Mouse (Mus musculus) heart, embryonic 11.5 days (tissue): ENCODE results near the gene Ppfia2. TPM values are rescaled to one million over a fixed set of nuclear protein-coding genes. Genes with fewer than 3 reads are reported as not detected.

Experiments used
- ATAC-seq: fragments of 200-750 bp; cut with Nextera tagmentation; replicated peaks from 2 replicates; pipeline ENCODE4 v1.8.0; 2017; ENCODE audit warnings: moderate library complexity; ENCODE audit not compliant: insufficient number of reproducible peaks, low FRiP score, low TSS enrichment
- H3K27ac ChIP-seq: fragments of 300-500 bp; sonication (generic); 2 replicates; pipeline ENCODE4 v1.5.1; 2014; ENCODE audit warnings: mild to moderate bottlenecking, low read depth, low read length
- H3K27me3 ChIP-seq: fragments of 300-500 bp; sonication (generic); 2 replicates; pipeline ENCODE4 v1.6.1; 2014; ENCODE audit warnings: mild to moderate bottlenecking, low read length, mixed read lengths; ENCODE audit not compliant: control insufficient read depth, insufficient read depth
- H3K36me3 ChIP-seq: fragments of 300-500 bp; sonication (generic); 2 replicates; pipeline ENCODE4 v1.6.1; 2014; ENCODE audit warnings: mild to moderate bottlenecking, low read length, moderate library complexity, mixed read lengths; ENCODE audit not compliant: control insufficient read depth, insufficient read depth
- H3K4me1 ChIP-seq: fragments of 300-500 bp; sonication (generic); 2 replicates; pipeline ENCODE4 v1.6.1; 2014; ENCODE audit warnings: low read length; ENCODE audit not compliant: control insufficient read depth, insufficient read depth
- H3K4me2 ChIP-seq: fragments of 300-500 bp; sonication (generic); 2 replicates; pipeline ENCODE4 v1.6.1; 2014; ENCODE audit warnings: mild to moderate bottlenecking, moderate library complexity
- H3K4me3 ChIP-seq: fragments of 300-500 bp; sonication (generic); 2 replicates; pipeline ENCODE4 v1.5.1; 2014; ENCODE audit warnings: low read depth, low read length
- H3K9ac ChIP-seq: fragments of 300-500 bp; sonication (generic); 2 replicates; pipeline ENCODE4 v1.6.1; 2014; ENCODE audit warnings: mild to moderate bottlenecking, low read depth, low read length, moderate library complexity
- H3K9me3 ChIP-seq: fragments of 300-500 bp; sonication (generic); replicated peaks from 2 replicates; pipeline ENCODE4 v1.6.1; 2016; ENCODE audit warnings: low read length; ENCODE audit not compliant: control insufficient read depth
- WGBS: fragments of 180-500 bp; shearing (Covaris S2); extraction: QIAGEN DNeasy Blood & Tissue Kit; methylation state at CpG from one replicate; pipeline ENCODE4 v1.1.7; 2014; ENCODE audit not compliant: insufficient replicate concordance; 5-methylcytosine and 5-hydroxymethylcytosine counted together
- polyA plus RNA-seq: library from polyadenylated mRNA; unstranded; fragments of >200 nt; fragmentation: Nextera tagmentation; extraction: Ambion mirVana; gene quantifications from 2 replicates; pipeline ENCODE4 v1.2.1, GENCODE M21; 2014

Ppfia2 gene
- polyA plus RNA-seq, 1 experiment from 2014 or later, result 0.14 TPM

GRCm38 (mm10) chr10:106736230-106737063 lies 266.3 kb downstream of the Ppfia2 start:
- Histone ChIP-seq H3K9ac (no peak overlapping the region), H3K27me3 (no peaks in the 10 kb centered on the region), H3K4me2 (no peak overlapping the region), H3K4me1 (no peaks in the 10 kb centered on the region), H3K27ac (no peak overlapping the region), H3K36me3 (no peaks in the 10 kb centered on the region), H3K4me3 (no peak overlapping the region), H3K9me3 (no peaks in the 10 kb centered on the region)
- WGBS, result 72% methylated on average over 4 of the region's 4 CpGs
- ATAC-seq, result no peak

- Histone ChIP-seq H3K4me3 (no peak overlapping the region), H3K27ac (no peak overlapping the region), H3K36me3 (no peaks in the 10 kb centered on the region), H3K4me1 (no peaks in the 10 kb centered on the region), H3K27me3 (no peaks in the 10 kb centered on the region), H3K9me3 (no peaks in the 10 kb centered on the region), H3K9ac (no peak overlapping the region), H3K4me2 (no peak overlapping the region)
- WGBS, result 63% methylated on average over 3 of the region's 3 CpGs
- no peak for ATAC-seq
Observed at GRCm38 (mm10) chr10:106738190-106738589, 268.1 kb downstream of the Ppfia2 start.

GRCm38 (mm10) chr10:106744966-106745365 lies 274.8 kb downstream of the Ppfia2 start:
- Histone ChIP-seq H3K4me2 (no peak overlapping the region), H3K27me3 (no peaks in the 10 kb centered on the region), H3K4me1 (no peaks in the 10 kb centered on the region), H3K36me3 (no peaks in the 10 kb centered on the region), H3K4me3 (no peak overlapping the region), H3K27ac (no peak overlapping the region), H3K9me3 (no peaks in the 10 kb centered on the region), H3K9ac (no peak overlapping the region)
- no peak for ATAC-seq

GRCm38 (mm10) chr10:106761061-106761460 lies 290.9 kb downstream of the Ppfia2 start:
- H3K27me3 ChIP-seq, result no peaks in the 10 kb centered on the region
- H3K27ac ChIP-seq, result no peak overlapping the region
- no peaks in the 10 kb centered on the region for H3K36me3 ChIP-seq
- WGBS, result 83% methylated on average over 6 of the region's 6 CpGs
- no peak for ATAC-seq
- no peaks in the 10 kb centered on the region for H3K4me1 ChIP-seq
- no peak overlapping the region for H3K4me2 ChIP-seq
- H3K9ac ChIP-seq, result no peak overlapping the region
- no peaks in the 10 kb centered on the region for H3K9me3 ChIP-seq
- no peak overlapping the region for H3K4me3 ChIP-seq

- Histone ChIP-seq H3K9me3 (no peaks in the 10 kb centered on the region), H3K36me3 (no peaks in the 10 kb centered on the region), H3K4me2 (no peak overlapping the region), H3K9ac (no peak overlapping the region), H3K27ac (no peak overlapping the region), H3K27me3 (no peaks in the 10 kb centered on the region), H3K4me3 (no peak overlapping the region), H3K4me1 (no peaks in the 10 kb centered on the region)
- WGBS, result 61% methylated on average over 7 of the region's 7 CpGs
- no peak for ATAC-seq
Observed at GRCm38 (mm10) chr10:106763785-106764184, 293.6 kb downstream of the Ppfia2 start.

GRCm38 (mm10) chr10:106775571-106775970 lies 305.4 kb downstream of the Ppfia2 start:
- Histone ChIP-seq H3K9me3 (no peaks in the 10 kb centered on the region), H3K4me3 (no peak overlapping the region), H3K27me3 (no peaks in the 10 kb centered on the region), H3K9ac (no peak overlapping the region), H3K27ac (no peak overlapping the region), H3K4me1 (no peaks in the 10 kb centered on the region), H3K4me2 (no peak overlapping the region), H3K36me3 (no peaks in the 10 kb centered on the region)
- ATAC-seq, result no peak
- WGBS, result 54% methylated on average over 1 of the region's 1 CpGs

- Histone ChIP-seq H3K4me2 (no peak overlapping the region), H3K36me3 (no peaks in the 10 kb centered on the region), H3K9ac (no peak overlapping the region), H3K9me3 (no peaks in the 10 kb centered on the region), H3K4me1 (no peaks in the 10 kb centered on the region), H3K27ac (no peak overlapping the region), H3K27me3 (no peaks in the 10 kb centered on the region), H3K4me3 (no peak overlapping the region)
- ATAC-seq, result no peak
- 60% methylated on average over 2 of the region's 2 CpGs for WGBS
Observed at GRCm38 (mm10) chr10:106815447-106815846, 345.3 kb downstream of the Ppfia2 start.

GRCm38 (mm10) chr10:106818381-106818780 lies 348.2 kb downstream of the Ppfia2 start:
- no peak overlapping the region for H3K27ac ChIP-seq
- H3K4me1 ChIP-seq, result no peaks in the 10 kb centered on the region
- no peak overlapping the region for H3K9ac ChIP-seq
- no peak overlapping the region for H3K4me3 ChIP-seq
- no peaks in the 10 kb centered on the region for H3K36me3 ChIP-seq
- no peak overlapping the region for H3K4me2 ChIP-seq
- no peaks in the 10 kb centered on the region for H3K9me3 ChIP-seq
- no peaks in the 10 kb centered on the region for H3K27me3 ChIP-seq
- WGBS, result 71% methylated on average over 4 of the region's 4 CpGs
- ATAC-seq, result no peak

- Histone ChIP-seq H3K27ac (no peak overlapping the region), H3K4me1 (no peaks in the 10 kb centered on the region), H3K9ac (no peak overlapping the region), H3K4me2 (no peak overlapping the region), H3K27me3 (no peaks in the 10 kb centered on the region), H3K4me3 (no peak overlapping the region), H3K36me3 (no peaks in the 10 kb centered on the region), H3K9me3 (no peaks in the 10 kb centered on the region)
- ATAC-seq, result no peak
- 87% methylated on average over 1 of the region's 1 CpGs for WGBS
Observed at GRCm38 (mm10) chr10:106824215-106824614, 354.1 kb downstream of the Ppfia2 start.
